Mouse (Mus musculus) spleen, embryonic (tissue): Measurements from ENCODE around the gene Mier2.

Source experiments
- CTCF ChIA-PET: fragments of 350-600 bp; sonication (Branson Sonifier 250); formaldehyde crosslinking; loops from one replicate; lab custom pipeline; 2022; lab: Charles Lee

The Mier2 gene

GRCm38 (mm10) chr10:79575754-79576153 lies 20.8 kb upstream of the Mier2 start:
- CTCF ChIA-PET, result no interaction called here

- CTCF ChIA-PET, result no interaction called here
These were observed 19.8 kb upstream of the Mier2 start for GRCm38 (mm10) chr10:79574796-79575195.

GRCm38 (mm10) chr10:79574350-79574749 lies 19.4 kb upstream of the Mier2 start:
- CTCF ChIA-PET, result no interaction called here

GRCm38 (mm10) chr10:79573611-79574010 lies 18.6 kb upstream of the Mier2 start:
- CTCF ChIA-PET, result no interaction called here

- CTCF ChIA-PET, result no interaction called here
These were observed 16.3 kb upstream of the Mier2 start for GRCm38 (mm10) chr10:79571314-79571713.

- CTCF ChIA-PET, result no interaction called here
These were observed 14.9 kb upstream of the Mier2 start for GRCm38 (mm10) chr10:79569921-79570320.

- CTCF ChIA-PET, result no interaction called here
These were observed 4.7 kb upstream of the Mier2 start for GRCm38 (mm10) chr10:79559716-79560115.

- CTCF ChIA-PET, result no interaction called here
These were observed 2.5 kb upstream of the Mier2 start for GRCm38 (mm10) chr10:79557496-79557895.

- CTCF ChIA-PET, result no interaction called here
These were observed 2.0 kb upstream of the Mier2 start for GRCm38 (mm10) chr10:79556951-79557350.

GRCm38 (mm10) chr10:79555238-79555724 lies 282 bp upstream of the Mier2 start:
- CTCF ChIA-PET, result no interaction called here

GRCm38 (mm10) chr10:79553691-79554090 lies 1.3 kb downstream of the Mier2 start:
- CTCF ChIA-PET, result no interaction called here

- CTCF ChIA-PET, result no interaction called here
These were observed 1.8 kb downstream of the Mier2 start for GRCm38 (mm10) chr10:79553176-79553575.

- CTCF ChIA-PET, result no interaction called here
These were observed 2.5 kb downstream of the Mier2 start for GRCm38 (mm10) chr10:79552531-79552930.

- CTCF ChIA-PET, result no interaction called here
These were observed 4.6 kb downstream of the Mier2 start for GRCm38 (mm10) chr10:79550366-79550765.

- CTCF ChIA-PET, result no interaction called here
These were observed 5.9 kb downstream of the Mier2 start for GRCm38 (mm10) chr10:79548971-79549723.

- CTCF ChIA-PET, result no interaction called here
These were observed 6.5 kb downstream of the Mier2 start for GRCm38 (mm10) chr10:79548546-79548945.

GRCm38 (mm10) chr10:79547148-79547675 lies 7.8 kb downstream of the Mier2 start:
- CTCF ChIA-PET, result interaction anchor here (0.5 kb wide), 1 partner anchor 992 kb away, joined by 6 read pairs; the partner anchor contains the start of gene Atp8b3

- CTCF ChIA-PET, result no interaction called here
These were observed 8.5 kb downstream of the Mier2 start for GRCm38 (mm10) chr10:79546483-79546882.

- CTCF ChIA-PET, result no interaction called here
These were observed 9.1 kb downstream of the Mier2 start for GRCm38 (mm10) chr10:79545891-79546290.

- CTCF ChIA-PET, result no interaction called here
These were observed 10.4 kb downstream of the Mier2 start for GRCm38 (mm10) chr10:79544631-79545030.

GRCm38 (mm10) chr10:79543884-79544597 lies 11.0 kb downstream of the Mier2 start:
- CTCF ChIA-PET, result no interaction called here

- CTCF ChIA-PET, result no interaction called here
These were observed 12.8 kb downstream of the Mier2 start for GRCm38 (mm10) chr10:79542171-79542570.

GRCm38 (mm10) chr10:79541522-79541921 lies 13.5 kb downstream of the Mier2 start:
- CTCF ChIA-PET, result no interaction called here
